Mouse (Mus musculus): ENCODE results near the gene AI854703.

- no peak for TF ChIP-seq CTCF (IDR thresholded peaks at IDR 0.05; ENCODE audit: low read depth, low read length)
- no peak for TF ChIP-seq TAL1 (conservative IDR thresholded peaks at IDR 0.05; ENCODE audit: low read depth, low read length)
- TF ChIP-seq GATA1 (IDR thresholded peaks at IDR 0.05; ENCODE audit: borderline replicate concordance, low read length) = no peak
Measured at GRCm38 (mm10) chr6:48641391-48641790, 14.8 kb downstream of the AI854703 start.
